Mouse (Mus musculus) megakaryocyte, embryonic 14.5 days (primary cell): ENCODE measurements around the gene Dchs1.

Source experiments
- FLI1 ChIP-seq: IDR thresholded peaks from 2 replicates; pipeline ENCODE4 v1.6.1; 2012; ENCODE audit warnings: low read length, inconsistent platforms, mixed read lengths
- GATA1 ChIP-seq: IDR thresholded peaks from 3 replicates; pipeline ENCODE4 v1.6.1; 2012; ENCODE audit warnings: mixed read lengths, low read length, inconsistent platforms, borderline replicate concordance

DNA sequence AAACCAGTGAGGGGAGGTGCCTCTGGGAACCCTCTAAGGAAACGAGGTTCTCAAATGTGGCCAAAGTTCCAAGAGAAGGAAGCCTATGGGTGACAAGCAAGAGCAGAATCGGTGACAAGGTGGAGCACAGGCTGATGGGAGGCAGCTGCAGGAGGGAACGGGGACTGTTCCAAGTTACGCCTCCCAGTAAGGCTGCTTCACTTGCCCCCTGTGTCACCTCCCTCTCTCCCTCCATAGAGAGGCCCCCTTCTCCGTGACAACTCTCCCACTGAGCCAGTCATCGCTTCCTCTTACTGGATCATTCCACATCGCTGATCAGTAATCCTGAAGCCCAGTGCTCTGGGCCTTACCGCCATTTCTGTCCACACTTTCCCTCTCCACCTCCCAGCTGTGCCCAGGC, 12.8 kb downstream of the Dchs1 start:
- TF ChIP-seq GATA1: no peak
- TF ChIP-seq FLI1: no peak
